Mouse (Mus musculus) E14TG2a.4 (cell line): Measurements from ENCODE around the gene Tpm3.
"Not testable (repeated sequence)": the region's sequence is repeated elsewhere in the genome, so short reads cannot be mapped to it uniquely, and the experiment has no call there.

ENCODE experiments used
- H3K27me3 ChIP-seq: 2 replicates; pipeline ENCODE4 v1.6.1; 2014; ENCODE audit warnings: low read length, control low read depth; ENCODE audit not compliant: insufficient read depth
- H3K36me3 ChIP-seq: 2 replicates; pipeline ENCODE4 v1.6.1; 2014; ENCODE audit warnings: low read length, control low read depth; ENCODE audit not compliant: insufficient read depth
- H3K4me1 ChIP-seq: replicated peaks from 2 replicates; pipeline ENCODE4 v1.6.1; 2014; ENCODE audit warnings: low read depth, low read length, control low read depth
- H3K4me3 ChIP-seq: replicated peaks from 2 replicates; pipeline ENCODE4 v1.5.1; 2014; ENCODE audit warnings: mild to moderate bottlenecking, low read length
- H3K9me3 ChIP-seq: 2 replicates; pipeline ENCODE4 v1.6.1; 2014; ENCODE audit warnings: low read length, control low read depth
- CTCF ChIP-seq: conservative IDR thresholded peaks from 2 replicates; pipeline ENCODE4 v1.5.1; 2014; ENCODE audit warnings: low read length
- NANOG ChIP-seq: IDR thresholded peaks from 2 replicates; pipeline ENCODE4 v1.6.1; 2014; ENCODE audit warnings: borderline replicate concordance, low read length, mixed read lengths
- POU5F1 ChIP-seq: IDR thresholded peaks from 2 replicates; pipeline ENCODE4 v1.6.1; 2014; ENCODE audit warnings: low read length, borderline replicate concordance

Gene Tpm3

DNA sequence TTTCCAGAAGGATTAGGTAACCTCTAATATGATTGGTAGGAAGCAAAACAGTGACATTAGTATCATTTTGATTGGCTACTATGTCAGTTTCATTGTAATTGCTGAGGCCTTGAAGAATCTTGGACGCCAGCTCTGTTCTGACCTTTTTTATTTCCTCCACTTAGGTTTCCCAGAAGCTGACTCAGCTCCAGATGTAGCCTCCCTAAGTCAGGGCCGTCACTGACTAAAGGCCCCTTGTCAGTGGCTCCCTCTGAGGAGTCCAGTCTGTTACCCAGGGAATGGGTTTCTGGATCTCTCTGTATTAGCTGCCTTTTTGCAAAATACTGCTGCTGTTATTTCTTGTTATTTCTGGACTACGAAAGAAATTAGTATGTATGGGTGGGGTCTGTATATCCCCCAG is 43.1 kb downstream of the Tpm3 start:
- no peaks in the 10 kb centered on the region for H3K9me3 ChIP-seq
- TF ChIP-seq CTCF (no peak), NANOG (no peak), POU5F1 (no peak)
- H3K4me1 ChIP-seq: peaks cover 8% of the 10 kb centered on the region
- no peak overlapping the region for H3K4me3 ChIP-seq
- H3K27me3 ChIP-seq: no peaks in the 10 kb centered on the region
- H3K36me3 ChIP-seq: no peaks in the 10 kb centered on the region

DNA sequence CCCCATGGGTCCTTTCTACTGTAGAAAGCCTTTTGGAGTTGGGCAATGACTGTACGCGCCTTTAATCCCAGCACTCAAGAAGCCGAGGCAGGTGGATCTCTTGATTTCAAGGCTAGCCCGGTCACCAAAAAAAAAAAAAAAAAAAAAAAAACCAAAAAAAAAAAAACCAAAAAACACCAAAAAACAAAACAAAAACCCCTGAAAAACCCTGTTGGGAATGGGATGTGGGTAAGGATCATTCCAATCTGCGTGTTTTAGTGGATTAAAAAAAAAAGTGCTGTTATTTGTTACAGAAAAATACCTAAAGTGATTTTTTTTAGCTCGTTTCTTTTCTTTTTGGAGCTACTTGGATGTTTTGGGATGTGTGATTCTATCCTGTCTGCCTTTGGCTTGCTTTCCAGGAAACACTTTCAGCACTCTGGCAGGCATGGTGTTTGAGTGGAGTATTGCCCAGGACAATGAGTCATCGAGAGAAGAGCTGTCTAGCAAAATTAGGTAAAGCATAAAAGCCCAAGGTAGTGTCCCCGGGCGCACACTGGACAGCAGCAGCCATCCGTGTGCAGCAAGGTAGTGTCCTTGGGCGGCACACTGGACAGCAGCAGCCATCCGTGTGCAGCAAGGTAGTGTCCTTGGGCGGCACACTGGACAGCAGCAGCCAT is 45.8 kb downstream of the Tpm3 start:
- Histone ChIP-seq H3K9me3 (no peaks in the 10 kb centered on the region), H3K27me3 (no peaks in the 10 kb centered on the region), H3K36me3 (no peaks in the 10 kb centered on the region), H3K4me1 (peaks cover 8% of the 10 kb centered on the region), H3K4me3 (no peak overlapping the region)
- TF ChIP-seq POU5F1 (no peak), NANOG (no peak), CTCF (no peak)

DNA sequence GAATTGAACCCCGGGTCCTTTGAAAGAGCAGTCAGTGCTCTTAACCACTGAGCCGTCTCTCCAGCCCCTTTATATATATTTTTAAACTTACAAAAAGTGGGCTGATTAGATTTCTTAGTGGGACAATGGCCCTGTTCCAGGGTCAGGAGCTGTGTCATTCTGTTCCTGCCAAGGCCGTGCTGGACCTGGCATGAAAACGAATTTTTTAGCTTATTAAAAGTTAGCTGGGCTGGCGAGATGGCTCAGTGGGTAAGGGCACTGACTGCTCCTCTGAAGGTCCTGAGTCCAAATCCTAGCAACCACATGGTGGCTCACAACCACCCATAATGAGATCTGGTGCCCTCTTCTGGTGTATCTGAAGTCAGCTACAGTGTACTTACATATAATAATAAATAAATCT is 49.6 kb downstream of the Tpm3 start:
- H3K27me3 ChIP-seq, H3K9me3 ChIP-seq, H3K4me1 ChIP-seq, H3K4me3 ChIP-seq, H3K36me3 ChIP-seq: not testable (repeated sequence)

DNA sequence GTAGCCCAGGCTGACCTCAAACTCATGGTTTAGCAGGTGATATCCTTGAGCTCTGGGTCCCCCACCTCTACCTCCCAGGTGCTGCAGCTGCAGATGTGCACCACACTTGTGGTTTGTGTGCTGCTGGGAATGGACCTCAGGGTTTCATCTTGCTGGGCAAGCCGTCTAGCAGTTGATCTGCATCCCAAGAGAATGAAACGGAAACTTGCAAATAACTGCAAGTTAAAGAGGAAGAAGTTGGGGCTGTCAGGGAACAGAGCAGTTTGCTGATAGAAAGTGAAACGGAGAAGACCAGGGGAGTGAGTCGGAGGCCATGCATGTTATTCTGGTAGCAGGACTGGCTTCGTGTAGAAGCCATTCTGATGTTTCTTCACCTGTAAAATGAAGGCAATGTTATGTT is 53.3 kb downstream of the Tpm3 start:
- Histone ChIP-seq H3K36me3 (no peaks in the 10 kb centered on the region), H3K9me3 (no peaks in the 10 kb centered on the region), H3K4me1 (no peaks in the 10 kb centered on the region), H3K4me3 (no peak overlapping the region), H3K27me3 (no peaks in the 10 kb centered on the region)
- no peak for TF ChIP-seq NANOG
- TF ChIP-seq CTCF: no peak
- TF ChIP-seq POU5F1: no peak

DNA sequence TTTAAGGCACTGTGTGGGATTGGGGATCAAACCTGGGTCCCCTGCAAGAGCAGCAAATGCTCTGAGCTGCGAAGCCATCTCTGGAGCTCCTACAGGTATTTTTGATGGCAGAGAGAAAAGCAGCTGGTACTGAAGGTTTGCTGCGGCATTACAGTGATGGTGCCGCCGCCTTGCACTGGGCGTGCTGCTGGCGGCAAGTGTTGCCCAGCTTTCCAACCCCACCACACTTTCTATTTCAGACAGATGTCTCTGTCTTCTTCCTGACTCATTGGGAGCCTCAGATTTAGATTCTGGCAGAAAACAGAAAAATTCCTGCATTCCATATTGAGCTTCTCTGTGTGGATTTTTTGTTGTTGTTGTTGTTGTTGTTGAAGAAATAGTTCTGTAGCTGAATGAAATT is 55.4 kb downstream of the Tpm3 start:
- Histone ChIP-seq H3K27me3 (no peaks in the 10 kb centered on the region), H3K4me1 (0 out of 2 replicates have a peak, but pooled peaks cover 8% of the 10 kb centered on the region), H3K4me3 (no peak overlapping the region), H3K36me3 (no peaks in the 10 kb centered on the region), H3K9me3 (no peaks in the 10 kb centered on the region)
- TF ChIP-seq CTCF: no peak

DNA sequence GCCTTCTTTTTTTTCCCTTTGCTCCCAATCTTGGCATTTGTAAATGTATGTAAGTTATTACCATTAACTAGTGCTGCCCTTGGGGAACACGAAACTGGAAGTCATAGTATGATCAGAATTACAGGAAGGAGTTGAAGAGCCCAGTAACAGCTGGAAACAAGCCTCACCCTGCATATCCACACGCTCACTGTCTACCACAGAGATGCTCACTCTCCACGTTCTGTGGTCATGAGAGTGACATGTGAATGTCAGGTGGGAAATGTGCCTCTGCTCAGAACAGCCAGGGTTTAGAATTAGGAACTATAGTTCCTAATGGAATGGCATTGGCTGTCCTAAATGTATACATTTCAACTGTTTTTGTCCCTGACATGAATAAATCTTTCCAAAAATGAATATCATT is 60.3 kb downstream of the Tpm3 start:
- Histone ChIP-seq H3K4me3 (no peak overlapping the region), H3K4me1 (0 out of 2 replicates have a peak, but pooled peaks cover 16% of the 10 kb centered on the region), H3K36me3 (no peaks in the 10 kb centered on the region), H3K27me3 (no peaks in the 10 kb centered on the region), H3K9me3 (no peaks in the 10 kb centered on the region)
- no peak for TF ChIP-seq CTCF
- no peak for TF ChIP-seq POU5F1
- no peak for TF ChIP-seq NANOG

DNA sequence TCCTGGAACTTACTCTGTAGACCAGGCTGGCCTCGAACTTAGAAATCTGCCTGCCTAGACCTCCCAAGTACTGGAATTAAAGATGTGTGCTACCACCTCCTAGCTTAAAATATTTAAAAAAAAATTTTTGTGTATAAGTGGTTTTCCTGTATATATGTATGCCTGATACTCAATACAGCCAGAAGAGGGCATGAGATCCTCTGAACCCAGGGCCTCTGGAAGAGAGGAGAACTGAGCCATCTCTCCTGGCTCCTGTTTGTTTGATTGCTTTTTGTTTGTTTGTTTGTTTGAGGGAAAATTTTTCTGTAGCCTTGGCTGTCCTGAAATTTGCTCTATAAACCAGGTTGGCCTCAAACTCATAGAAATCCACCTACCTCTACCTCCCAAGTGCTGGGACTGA is 60.9 kb downstream of the Tpm3 start:
- H3K4me1 ChIP-seq: 0 out of 2 replicates have a peak, but pooled peaks cover 16% of the 10 kb centered on the region
- no peaks in the 10 kb centered on the region for H3K27me3 ChIP-seq
- no peak overlapping the region for H3K4me3 ChIP-seq
- no peaks in the 10 kb centered on the region for H3K36me3 ChIP-seq
- H3K9me3 ChIP-seq: no peaks in the 10 kb centered on the region
- TF ChIP-seq NANOG (no peak), POU5F1 (no peak), CTCF (no peak)

DNA sequence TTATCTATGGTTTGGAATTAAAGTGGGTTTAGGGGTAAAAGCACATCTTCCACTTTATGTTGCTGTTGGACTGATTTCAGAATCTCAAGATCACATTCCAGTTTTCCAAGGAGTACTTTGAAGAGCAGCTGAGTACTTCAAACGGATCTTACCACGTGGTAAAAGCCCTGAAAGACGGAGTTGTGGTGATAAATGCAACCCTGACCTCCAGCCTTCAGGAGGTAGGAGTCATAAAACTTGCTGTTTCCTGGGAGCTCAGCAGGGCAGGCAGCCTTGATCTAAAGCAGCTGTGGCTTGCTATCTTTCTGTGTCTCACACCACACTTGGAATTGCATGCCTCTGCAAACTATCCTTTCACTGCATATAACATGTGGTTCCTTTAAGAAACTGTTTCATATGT is 62.0 kb downstream of the Tpm3 start:
- Histone ChIP-seq H3K4me3 (no peak overlapping the region), H3K4me1 (0 out of 2 replicates have a peak, but pooled peaks cover 16% of the 10 kb centered on the region), H3K9me3 (no peaks in the 10 kb centered on the region), H3K36me3 (no peaks in the 10 kb centered on the region), H3K27me3 (no peaks in the 10 kb centered on the region)
- no peak for TF ChIP-seq CTCF
- no peak for TF ChIP-seq POU5F1

DNA sequence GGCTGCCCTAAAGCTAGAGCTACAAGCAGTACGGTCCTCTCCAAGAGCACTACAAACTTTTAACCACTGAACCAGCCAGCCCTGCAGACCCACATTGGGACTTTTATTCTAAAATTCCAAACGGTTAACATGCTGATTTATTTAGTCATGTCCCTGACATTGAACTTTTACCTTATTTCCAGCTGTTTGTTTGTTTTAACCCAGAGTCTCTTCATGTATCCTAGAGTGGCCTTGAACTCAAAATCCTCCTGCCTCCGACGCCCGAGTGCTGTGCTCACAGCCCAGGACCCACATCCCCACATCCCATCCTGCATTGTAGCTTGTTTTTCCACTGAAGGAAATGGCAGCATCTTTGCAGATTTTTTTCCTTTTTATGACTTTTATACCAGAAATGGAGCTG is 62.5 kb downstream of the Tpm3 start:
- Histone ChIP-seq H3K36me3 (no peaks in the 10 kb centered on the region), H3K4me1 (0 out of 2 replicates have a peak, but pooled peaks cover 16% of the 10 kb centered on the region), H3K4me3 (no peak overlapping the region), H3K9me3 (no peaks in the 10 kb centered on the region), H3K27me3 (no peaks in the 10 kb centered on the region)
- no peak for TF ChIP-seq POU5F1
- TF ChIP-seq CTCF: no peak
- no peak for TF ChIP-seq NANOG

DNA sequence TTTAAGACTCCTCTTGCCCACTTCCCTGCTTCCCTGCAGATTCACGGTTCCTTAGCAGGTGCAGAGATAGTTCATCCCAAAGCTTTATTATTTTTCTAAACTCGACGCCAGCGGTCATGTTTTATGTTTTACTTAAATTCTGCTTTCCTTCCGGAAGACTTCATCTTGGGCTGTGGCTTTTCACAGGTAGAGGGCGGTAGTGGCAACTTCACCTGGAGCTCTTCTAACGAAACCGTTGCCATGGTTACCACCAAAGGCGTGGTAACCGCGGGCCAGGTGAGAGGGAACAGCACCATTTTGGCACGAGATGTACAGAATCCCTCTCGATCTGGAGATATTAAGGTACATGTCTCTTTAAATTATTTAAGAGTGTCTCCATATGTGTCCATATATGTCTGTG is 64.2 kb downstream of the Tpm3 start:
- H3K4me1 ChIP-seq: 0 out of 2 replicates have a peak, but pooled peaks cover 16% of the 10 kb centered on the region

More for the DNA sequence above, 64.2 kb downstream of the Tpm3 start:
- no peaks in the 10 kb centered on the region for H3K27me3 ChIP-seq
- H3K36me3 ChIP-seq: no peaks in the 10 kb centered on the region
- H3K4me3 ChIP-seq: no peak overlapping the region
- H3K9me3 ChIP-seq: no peaks in the 10 kb centered on the region
- TF ChIP-seq POU5F1: no peak
- peak; percentile 64 for TF ChIP-seq CTCF
